Mouse (Mus musculus) limb, embryonic 14.5 days (tissue): ENCODE results near the gene Clec16a. TPM values are rescaled to one million over a fixed set of nuclear protein-coding genes. Genes with fewer than 3 reads are reported as not detected.

Experiments used
- ATAC-seq: fragments of 200-750 bp; cut with Nextera tagmentation; 2 replicates; pipeline ENCODE4 v1.8.0; 2017; ENCODE audit warnings: low read depth, moderate number of reproducible peaks, moderate TSS enrichment; ENCODE audit not compliant: low FRiP score
- DNase-seq: peaks from one replicate; pipeline ENCODE4 v3.0.0-alpha.2; 2015; ENCODE audit warnings: low spot score
- H3K27ac ChIP-seq: fragments of 300-500 bp; sonication (generic); replicated peaks from 2 replicates; pipeline ENCODE4 v1.5.1; 2014; ENCODE audit warnings: low read depth, mild to moderate bottlenecking, low read length, moderate library complexity, mixed read lengths
- H3K27me3 ChIP-seq: fragments of 300-500 bp; sonication (generic); 2 replicates; pipeline ENCODE4 v1.6.1; 2014; ENCODE audit warnings: low read length, mixed read lengths; ENCODE audit not compliant: control insufficient read depth, insufficient read depth
- H3K36me3 ChIP-seq: fragments of 300-500 bp; sonication (generic); 2 replicates; pipeline ENCODE4 v1.6.1; 2014; ENCODE audit warnings: mild to moderate bottlenecking, low read length, moderate library complexity, mixed read lengths; ENCODE audit not compliant: control insufficient read depth, insufficient read depth
- H3K4me1 ChIP-seq: fragments of 300-500 bp; sonication (generic); 2 replicates; pipeline ENCODE4 v1.6.1; 2014; ENCODE audit warnings: antibody characterized with exemption, low read length, mixed read lengths; ENCODE audit not compliant: control insufficient read depth, insufficient read depth
- H3K4me2 ChIP-seq: fragments of 300-500 bp; sonication (generic); replicated peaks from 2 replicates; pipeline ENCODE4 v1.6.1; 2014; ENCODE audit warnings: low read depth, mild to moderate bottlenecking, low read length, moderate library complexity; ENCODE audit not compliant: severe bottlenecking
- H3K4me3 ChIP-seq: fragments of 300-500 bp; sonication (generic); replicated peaks from 2 replicates; pipeline ENCODE4 v1.5.1; 2014; ENCODE audit warnings: low read length
- H3K9ac ChIP-seq: fragments of 300-500 bp; sonication (generic); 2 replicates; pipeline ENCODE4 v1.6.1; 2014; ENCODE audit warnings: mild to moderate bottlenecking, low read depth, low read length, moderate library complexity; ENCODE audit not compliant: severe bottlenecking
- H3K9me3 ChIP-seq: fragments of 300-500 bp; sonication (generic); 2 replicates; pipeline ENCODE4 v1.6.1; 2016; ENCODE audit warnings: low read length; ENCODE audit not compliant: control insufficient read depth
- POLR2A ChIP-seq: fragments of 200-500 bp; IDR thresholded peaks from 2 replicates; pipeline ENCODE4 v1.8.0; 2012; ENCODE audit warnings: inconsistent platforms, mild to moderate bottlenecking, moderate library complexity, borderline replicate concordance; ENCODE audit not compliant: insufficient read depth, insufficient read length; ENCODE audit errors: extremely low read depth
- WGBS: fragments of 180-500 bp; shearing (Covaris S2); extraction: QIAGEN DNeasy Blood & Tissue Kit; methylation state at CpG from one replicate; pipeline ENCODE4 v1.1.7; 2014; 5-methylcytosine and 5-hydroxymethylcytosine counted together
- polyA plus RNA-seq, 2 experiments: library from polyadenylated mRNA; depleted of rRNA in 1 of 2; stranded (reverse) in 1 of 2; unstranded in 1 of 2; fragments of >200 nt; fragmentation: Nextera tagmentation in 1 of 2; extraction: Ambion mirVana in 1 of 2; gene quantifications; 2 replicates each; pipeline versions ENCODE4 v1.2.1 to v1.2.3; 2012 to 2014

The Clec16a gene
- polyA plus RNA-seq, 2 experiments: 12.5 to 29.9 TPM

GRCm38 (mm10) chr16:10551592-10551991 is 6.5 kb downstream of the Clec16a start:
- no peak for TF ChIP-seq POLR2A
- no peak for ATAC-seq
- H3K4me1 ChIP-seq: 0 out of 2 replicates have a peak, but pooled peaks cover 3% of the 10 kb centered on the region
- H3K4me3 ChIP-seq: no peak overlapping the region
- H3K36me3 ChIP-seq: 0 out of 2 replicates have a peak, but pooled peaks cover 5% of the 10 kb centered on the region
- H3K27me3 ChIP-seq: no peaks in the 10 kb centered on the region
- H3K9ac ChIP-seq: no peak overlapping the region
- H3K9me3 ChIP-seq: no peaks in the 10 kb centered on the region
- DNase-seq: peak; percentile 22
- WGBS: 58% methylated on average over 4 of the region's 4 CpGs
- H3K4me2 ChIP-seq: no peak overlapping the region
- no peak overlapping the region for H3K27ac ChIP-seq

- Histone ChIP-seq H3K4me3 (no peak overlapping the region), H3K4me1 (0 out of 2 replicates have a peak, but pooled peaks cover 3% of the 10 kb centered on the region), H3K27ac (no peak overlapping the region), H3K27me3 (no peaks in the 10 kb centered on the region), H3K36me3 (0 out of 2 replicates have a peak, but pooled peaks cover 4% of the 10 kb centered on the region), H3K9me3 (no peaks in the 10 kb centered on the region), H3K4me2 (no peak overlapping the region), H3K9ac (no peak overlapping the region)
- TF ChIP-seq POLR2A: no peak
- 94% methylated on average over 2 of the region's 2 CpGs for WGBS
- no peak for DNase-seq
- no peak for ATAC-seq
These were observed 8.7 kb downstream of the Clec16a start for GRCm38 (mm10) chr16:10553858-10554257.

GRCm38 (mm10) chr16:10559991-10560390 is 14.9 kb downstream of the Clec16a start:
- no peak overlapping the region for H3K27ac ChIP-seq
- no peaks in the 10 kb centered on the region for H3K27me3 ChIP-seq
- ATAC-seq: no peak
- no peak for DNase-seq
- H3K4me1 ChIP-seq: no peaks in the 10 kb centered on the region
- H3K36me3 ChIP-seq: peaks cover 31% of the 10 kb centered on the region
- no peak for TF ChIP-seq POLR2A
- 87% methylated on average over 8 of the region's 8 CpGs for WGBS
- no peaks in the 10 kb centered on the region for H3K9me3 ChIP-seq
- no peak overlapping the region for H3K4me3 ChIP-seq
- H3K9ac ChIP-seq: no peak overlapping the region
- H3K4me2 ChIP-seq: no peak overlapping the region

GRCm38 (mm10) chr16:10565278-10565885 is 20.2 kb downstream of the Clec16a start:
- DNase-seq: peak; percentile 71
- no peaks in the 10 kb centered on the region for H3K27me3 ChIP-seq
- peaks cover 30% of the 10 kb centered on the region for H3K36me3 ChIP-seq
- H3K4me1 ChIP-seq: 0 out of 2 replicates have a peak, but pooled peaks cover 3% of the 10 kb centered on the region
- H3K4me2 ChIP-seq: no peak overlapping the region
- 37% methylated on average over 4 of the region's 4 CpGs for WGBS
- no peak for TF ChIP-seq POLR2A
- no peaks in the 10 kb centered on the region for H3K9me3 ChIP-seq
- H3K4me3 ChIP-seq: no peak overlapping the region
- H3K9ac ChIP-seq: no peak overlapping the region
- H3K27ac ChIP-seq: no peak overlapping the region
- peak; percentile 77 for ATAC-seq

- Histone ChIP-seq H3K9ac (no peak overlapping the region), H3K4me3 (no peak overlapping the region), H3K36me3 (peaks cover 23% of the 10 kb centered on the region; the same call in 1 of the 2 replicates), H3K4me2 (no peak overlapping the region), H3K9me3 (no peaks in the 10 kb centered on the region), H3K27ac (no peak overlapping the region), H3K27me3 (no peaks in the 10 kb centered on the region), H3K4me1 (0 out of 2 replicates have a peak, but pooled peaks cover 3% of the 10 kb centered on the region)
- WGBS: 92% methylated on average over 4 of the region's 4 CpGs
- DNase-seq (no peak), ATAC-seq (no peak)
- no peak for TF ChIP-seq POLR2A
These were observed 22.0 kb downstream of the Clec16a start for GRCm38 (mm10) chr16:10567153-10567552.
